Mouse (Mus musculus) limb, embryonic 14.5 days (tissue): ENCODE results near the gene Aqp5. TPM values are rescaled to one million over a fixed set of nuclear protein-coding genes. Genes with fewer than 3 reads are reported as not detected.
A peak's percentile ranks its signal among the peaks of the same experiment; 100 is the strongest.

Experiments used
- ATAC-seq: fragments of 200-750 bp; cut with Nextera tagmentation; 2 replicates; pipeline ENCODE4 v1.8.0; 2017; ENCODE audit warnings: low read depth, moderate number of reproducible peaks, moderate TSS enrichment; ENCODE audit not compliant: low FRiP score
- DNase-seq: peaks from one replicate; pipeline ENCODE4 v3.0.0-alpha.2; 2015; ENCODE audit warnings: low spot score
- H3K27ac ChIP-seq: fragments of 300-500 bp; sonication (generic); replicated peaks from 2 replicates; pipeline ENCODE4 v1.5.1; 2014; ENCODE audit warnings: low read depth, mild to moderate bottlenecking, low read length, moderate library complexity, mixed read lengths
- H3K27me3 ChIP-seq: fragments of 300-500 bp; sonication (generic); 2 replicates; pipeline ENCODE4 v1.6.1; 2014; ENCODE audit warnings: low read length, mixed read lengths; ENCODE audit not compliant: control insufficient read depth, insufficient read depth
- H3K36me3 ChIP-seq: fragments of 300-500 bp; sonication (generic); 2 replicates; pipeline ENCODE4 v1.6.1; 2014; ENCODE audit warnings: mild to moderate bottlenecking, low read length, moderate library complexity, mixed read lengths; ENCODE audit not compliant: control insufficient read depth, insufficient read depth
- H3K4me1 ChIP-seq: fragments of 300-500 bp; sonication (generic); 2 replicates; pipeline ENCODE4 v1.6.1; 2014; ENCODE audit warnings: antibody characterized with exemption, low read length, mixed read lengths; ENCODE audit not compliant: control insufficient read depth, insufficient read depth
- H3K4me2 ChIP-seq: fragments of 300-500 bp; sonication (generic); replicated peaks from 2 replicates; pipeline ENCODE4 v1.6.1; 2014; ENCODE audit warnings: low read depth, mild to moderate bottlenecking, low read length, moderate library complexity; ENCODE audit not compliant: severe bottlenecking
- H3K4me3 ChIP-seq: fragments of 300-500 bp; sonication (generic); replicated peaks from 2 replicates; pipeline ENCODE4 v1.5.1; 2014; ENCODE audit warnings: low read length
- H3K9ac ChIP-seq: fragments of 300-500 bp; sonication (generic); 2 replicates; pipeline ENCODE4 v1.6.1; 2014; ENCODE audit warnings: mild to moderate bottlenecking, low read depth, low read length, moderate library complexity; ENCODE audit not compliant: severe bottlenecking
- H3K9me3 ChIP-seq: fragments of 300-500 bp; sonication (generic); 2 replicates; pipeline ENCODE4 v1.6.1; 2016; ENCODE audit warnings: low read length; ENCODE audit not compliant: control insufficient read depth
- POLR2A ChIP-seq: fragments of 200-500 bp; IDR thresholded peaks from 2 replicates; pipeline ENCODE4 v1.8.0; 2012; ENCODE audit warnings: inconsistent platforms, mild to moderate bottlenecking, moderate library complexity, borderline replicate concordance; ENCODE audit not compliant: insufficient read depth, insufficient read length; ENCODE audit errors: extremely low read depth
- WGBS: fragments of 180-500 bp; shearing (Covaris S2); extraction: QIAGEN DNeasy Blood & Tissue Kit; methylation state at CpG from one replicate; pipeline ENCODE4 v1.1.7; 2014; 5-methylcytosine and 5-hydroxymethylcytosine counted together
- polyA plus RNA-seq, 2 experiments: library from polyadenylated mRNA; depleted of rRNA in 1 of 2; stranded (reverse) in 1 of 2; unstranded in 1 of 2; fragments of >200 nt; fragmentation: Nextera tagmentation in 1 of 2; extraction: Ambion mirVana in 1 of 2; gene quantifications; 2 replicates each; pipeline versions ENCODE4 v1.2.1 to v1.2.3; 2012 to 2014

The Aqp5 gene
- polyA plus RNA-seq, 2 experiments, result 0.26 to 0.47 TPM

GRCm38 (mm10) chr15:99637405-99638123 lies 47.0 kb downstream of the Aqp5 start:
- no peak overlapping the region for H3K4me3 ChIP-seq
- WGBS, result 67% methylated on average over 12 of the region's 12 CpGs
- H3K9ac ChIP-seq, result no peak overlapping the region
- DNase-seq, result peak; percentile 33
- no peak overlapping the region for H3K4me2 ChIP-seq
- H3K4me1 ChIP-seq, result no peaks in the 10 kb centered on the region
- ATAC-seq, result no peak
- no peak overlapping the region for H3K27ac ChIP-seq
- no peaks in the 10 kb centered on the region for H3K27me3 ChIP-seq
- no peak for TF ChIP-seq POLR2A
- H3K36me3 ChIP-seq, result peaks cover 74% of the 10 kb centered on the region
- H3K9me3 ChIP-seq, result no peaks in the 10 kb centered on the region

GRCm38 (mm10) chr15:99638124-99638485 lies 47.5 kb downstream of the Aqp5 start:
- Histone ChIP-seq H3K27ac (no peak overlapping the region), H3K4me3 (no peak overlapping the region), H3K9ac (no peak overlapping the region), H3K4me2 (no peak overlapping the region), H3K9me3 (no peaks in the 10 kb centered on the region), H3K4me1 (no peaks in the 10 kb centered on the region), H3K27me3 (no peaks in the 10 kb centered on the region), H3K36me3 (peaks cover 69% of the 10 kb centered on the region)
- ATAC-seq (no peak), DNase-seq (no peak)
- 91% methylated on average over 5 of the region's 5 CpGs for WGBS
- TF ChIP-seq POLR2A, result no peak

GRCm38 (mm10) chr15:99642622-99643021 lies 52.0 kb downstream of the Aqp5 start:
- Histone ChIP-seq H3K27ac (no peak overlapping the region), H3K27me3 (no peaks in the 10 kb centered on the region), H3K9me3 (no peaks in the 10 kb centered on the region), H3K4me3 (no peak overlapping the region), H3K4me2 (no peak overlapping the region), H3K4me1 (peaks cover 7% of the 10 kb centered on the region; the same call in 1 of the 2 replicates), H3K36me3 (peaks cover 26% of the 10 kb centered on the region), H3K9ac (no peak overlapping the region)
- ATAC-seq (no peak), DNase-seq (no peak)
- WGBS, result 56% methylated on average over 6 of the region's 6 CpGs
- TF ChIP-seq POLR2A, result no peak

- no peak overlapping the region for H3K4me3 ChIP-seq
- DNase-seq (no peak), ATAC-seq (no peak)
- no peaks in the 10 kb centered on the region for H3K27me3 ChIP-seq
- TF ChIP-seq POLR2A, result no peak
- H3K4me2 ChIP-seq, result no peak overlapping the region
- WGBS, result 82% methylated on average over 10 of the region's 10 CpGs
- no peak overlapping the region for H3K9ac ChIP-seq
- no peak overlapping the region for H3K27ac ChIP-seq
- H3K36me3 ChIP-seq, result peaks cover 20% of the 10 kb centered on the region
- H3K9me3 ChIP-seq, result no peaks in the 10 kb centered on the region
- H3K4me1 ChIP-seq, result peaks cover 17% of the 10 kb centered on the region
These were observed 53.2 kb downstream of the Aqp5 start for GRCm38 (mm10) chr15:99643832-99644231.

Other genes with a start within 250 kb of the Aqp5 start
- 55.0 and 65.4 TPM in 2 replicates for gene Fmnl3, start 220.3 kb upstream of the Aqp5 start, polyA plus RNA-seq (2012; rRNA removed)
- 19.8 and 26.8 TPM in 2 replicates for gene Fmnl3, start 220.3 kb upstream of the Aqp5 start, polyA plus RNA-seq (2014; fragmentation: Nextera tagmentation; extraction: Ambion mirVana)
- gene Tmbim6, start 197.9 kb upstream of the Aqp5 start, polyA plus RNA-seq (2012; rRNA removed), result 216 and 283 TPM in 2 replicates
- 296 and 305 TPM in 2 replicates for gene Tmbim6, start 197.9 kb upstream of the Aqp5 start, polyA plus RNA-seq (2014; fragmentation: Nextera tagmentation; extraction: Ambion mirVana)
- 24.4 and 32.4 TPM in 2 replicates for gene Nckap5l, start 133.0 kb upstream of the Aqp5 start, polyA plus RNA-seq (2012; rRNA removed)
- 14.1 and 19.3 TPM in 2 replicates for gene Nckap5l, start 133.0 kb upstream of the Aqp5 start, polyA plus RNA-seq (2014; fragmentation: Nextera tagmentation; extraction: Ambion mirVana)
- gene Bcdin3d, start 116.1 kb upstream of the Aqp5 start, polyA plus RNA-seq (2012; rRNA removed), result 9.0 and 9.2 TPM in 2 replicates
- gene Bcdin3d, start 116.1 kb upstream of the Aqp5 start, polyA plus RNA-seq (2014; fragmentation: Nextera tagmentation; extraction: Ambion mirVana), result 13.6 and 14.5 TPM in 2 replicates
- gene Faim2, start 62.6 kb upstream of the Aqp5 start, polyA plus RNA-seq (2012; rRNA removed), result 0.21 and 0.27 TPM in 2 replicates
- 0.10 and 0.21 TPM in 2 replicates for gene Faim2, start 62.6 kb upstream of the Aqp5 start, polyA plus RNA-seq (2014; fragmentation: Nextera tagmentation; extraction: Ambion mirVana)
- gene Aqp2, start 11.7 kb upstream of the Aqp5 start, polyA plus RNA-seq (2012; rRNA removed), result not detected in 2 replicates
- not detected in 2 replicates for gene Aqp2, start 11.7 kb upstream of the Aqp5 start, polyA plus RNA-seq (2014; fragmentation: Nextera tagmentation; extraction: Ambion mirVana)
- gene Aqp6, start 10.6 kb downstream of the Aqp5 start, polyA plus RNA-seq (2012; rRNA removed), result 0.03 TPM in 1 of 2 replicates, not detected in the other
- not detected in 2 replicates for gene Aqp6, start 10.6 kb downstream of the Aqp5 start, polyA plus RNA-seq (2014; fragmentation: Nextera tagmentation; extraction: Ambion mirVana)
- 102 and 107 TPM in 2 replicates for gene Racgap1, start 60.9 kb downstream of the Aqp5 start, polyA plus RNA-seq (2012; rRNA removed)
- 82.1 and 92.4 TPM in 2 replicates for gene Racgap1, start 60.9 kb downstream of the Aqp5 start, polyA plus RNA-seq (2014; fragmentation: Nextera tagmentation; extraction: Ambion mirVana)
- 3.4 TPM in 2 replicates for gene Asic1, start 79.6 kb downstream of the Aqp5 start, polyA plus RNA-seq (2012; rRNA removed)
- gene Asic1, start 79.6 kb downstream of the Aqp5 start, polyA plus RNA-seq (2014; fragmentation: Nextera tagmentation; extraction: Ambion mirVana), result 1.4 and 1.9 TPM in 2 replicates
- gene Smarcd1, start 111.3 kb downstream of the Aqp5 start, polyA plus RNA-seq (2012; rRNA removed), result 77.1 and 93.5 TPM in 2 replicates
- gene Smarcd1, start 111.3 kb downstream of the Aqp5 start, polyA plus RNA-seq (2014; fragmentation: Nextera tagmentation; extraction: Ambion mirVana), result 41.9 and 49.2 TPM in 2 replicates
- gene Gm17349, start 114.7 kb downstream of the Aqp5 start, polyA plus RNA-seq (2012; rRNA removed), result 0.63 TPM in 1 of 2 replicates, not detected in the other
- not detected in 2 replicates for gene Gm17349, start 114.7 kb downstream of the Aqp5 start, polyA plus RNA-seq (2014; fragmentation: Nextera tagmentation; extraction: Ambion mirVana)
- gene Gpd1, start 126.7 kb downstream of the Aqp5 start, polyA plus RNA-seq (2012; rRNA removed), result 1.4 TPM in 2 replicates
- 0.15 and 0.22 TPM in 2 replicates for gene Gpd1, start 126.7 kb downstream of the Aqp5 start, polyA plus RNA-seq (2014; fragmentation: Nextera tagmentation; extraction: Ambion mirVana)
- gene Cox14, start 134.8 kb downstream of the Aqp5 start, polyA plus RNA-seq (2012; rRNA removed), result 157 and 199 TPM in 2 replicates
- 174 and 194 TPM in 2 replicates for gene Cox14, start 134.8 kb downstream of the Aqp5 start, polyA plus RNA-seq (2014; fragmentation: Nextera tagmentation; extraction: Ambion mirVana)
- 75.1 and 89.2 TPM in 2 replicates for gene Cers5, start 182.1 kb downstream of the Aqp5 start, polyA plus RNA-seq (2012; rRNA removed)
- gene Cers5, start 182.1 kb downstream of the Aqp5 start, polyA plus RNA-seq (2014; fragmentation: Nextera tagmentation; extraction: Ambion mirVana), result 84.9 and 85.8 TPM in 2 replicates